Mouse (Mus musculus): Measurements from ENCODE around the gene Akap6.

DNA sequence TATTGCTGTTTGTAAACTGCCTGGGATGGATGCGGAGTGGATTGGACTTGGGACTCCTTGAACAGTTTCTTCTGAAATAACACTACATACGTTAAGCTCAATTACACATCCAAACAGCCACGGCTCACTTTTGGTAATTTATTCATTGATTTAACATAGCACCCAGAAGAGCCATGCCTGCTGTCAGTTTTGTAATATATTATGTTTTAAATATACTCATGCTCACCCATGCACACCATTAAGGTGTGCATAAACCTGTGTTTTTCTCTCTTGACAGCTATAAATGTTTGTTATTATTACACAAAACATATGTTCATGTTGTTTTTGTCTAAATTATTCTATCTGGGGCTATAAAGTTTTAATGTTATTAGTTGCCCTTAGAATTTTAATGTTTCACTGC is 258.4 kb downstream of the Akap6 start:
- TF ChIP-seq REST (IDR thresholded peaks at IDR 0.05; ENCODE audit: insufficient read depth, insufficient read length) (no peak), POLR2A (IDR thresholded peaks at IDR 0.05; ENCODE audit: insufficient read length, low read depth) (no peak), USF1 (IDR thresholded peaks at IDR 0.05; ENCODE audit: low read depth) (no peak)

Data from myocyte (in vitro differentiated cells).